Mouse (Mus musculus) hindbrain, embryonic 15.5 days (tissue): Measurements from ENCODE around the gene Ankrd33. TPM values are rescaled to one million over a fixed set of nuclear protein-coding genes. Genes with fewer than 3 reads are reported as not detected.
A peak's percentile ranks its signal among the peaks of the same experiment; 100 is the strongest.

Experiments used
- ATAC-seq: fragments of 200-750 bp; cut with Nextera tagmentation; 2 replicates; pipeline ENCODE4 v1.8.0; 2017; ENCODE audit warnings: low read depth, moderate number of reproducible peaks, moderate TSS enrichment; ENCODE audit not compliant: low FRiP score
- H3K27ac ChIP-seq: fragments of 300-500 bp; sonication (generic); replicated peaks from 2 replicates; pipeline ENCODE4 v1.5.1; 2015; ENCODE audit warnings: mild to moderate bottlenecking, inconsistent platforms
- H3K27me3 ChIP-seq: fragments of 300-500 bp; sonication (generic); 2 replicates; pipeline ENCODE4 v1.6.1; 2015; ENCODE audit warnings: control low read depth, inconsistent platforms
- H3K36me3 ChIP-seq: fragments of 300-500 bp; sonication (generic); 2 replicates; pipeline ENCODE4 v1.6.1; 2015; ENCODE audit warnings: control low read depth, inconsistent platforms
- H3K4me1 ChIP-seq: fragments of 300-500 bp; sonication (generic); replicated peaks from 2 replicates; pipeline ENCODE4 v1.6.1; 2015; ENCODE audit warnings: control low read depth, inconsistent platforms
- H3K4me2 ChIP-seq: fragments of 300-500 bp; sonication (generic); 2 replicates; pipeline ENCODE4 v1.6.1; 2015; ENCODE audit warnings: moderate library complexity, mild to moderate bottlenecking, inconsistent platforms
- H3K4me3 ChIP-seq: fragments of 300-500 bp; sonication (generic); 2 replicates; pipeline ENCODE4 v1.5.1; 2015; ENCODE audit warnings: mild to moderate bottlenecking, inconsistent platforms
- H3K9ac ChIP-seq: fragments of 300-500 bp; sonication (generic); 2 replicates; pipeline ENCODE4 v1.6.1; 2015; ENCODE audit warnings: inconsistent platforms
- H3K9me3 ChIP-seq: fragments of 300-500 bp; sonication (generic); 2 replicates; pipeline ENCODE4 v1.6.1; 2016; ENCODE audit warnings: control low read depth, inconsistent platforms
- WGBS: fragments of 180-500 bp; shearing (Covaris S2); methylation state at CpG from one replicate; pipeline ENCODE4 v1.1.7; 2015; 5-methylcytosine and 5-hydroxymethylcytosine counted together
- polyA plus RNA-seq: library from polyadenylated mRNA; unstranded; fragments of >200 nt; fragmentation: Nextera tagmentation; extraction: Ambion mirVana; gene quantifications from 2 replicates; pipeline ENCODE4 v1.2.1, GENCODE M21; 2015

Gene Ankrd33
- polyA plus RNA-seq, 1 experiment from 2014 or later: not detected

GRCm38 (mm10) chr15:101143494-101143893 is 27.9 kb downstream of the Ankrd33 start:
- no peaks in the 10 kb centered on the region for H3K9me3 ChIP-seq
- no peak overlapping the region for H3K9ac ChIP-seq
- no peak overlapping the region for H3K4me2 ChIP-seq
- ATAC-seq: no peak
- no peak overlapping the region for H3K4me3 ChIP-seq
- no peaks in the 10 kb centered on the region for H3K36me3 ChIP-seq
- 22% methylated on average over 8 of the region's 8 CpGs for WGBS
- H3K27me3 ChIP-seq: no peaks in the 10 kb centered on the region
- H3K4me1 ChIP-seq: peaks cover 35% of the 10 kb centered on the region
- no peak overlapping the region for H3K27ac ChIP-seq

GRCm38 (mm10) chr15:101144176-101144575 is 28.6 kb downstream of the Ankrd33 start:
- peaks cover 35% of the 10 kb centered on the region for H3K4me1 ChIP-seq
- no peak overlapping the region for H3K4me2 ChIP-seq

GRCm38 (mm10) chr15:101144779-101145178 is 29.2 kb downstream of the Ankrd33 start:
- no peak for ATAC-seq
- H3K9ac ChIP-seq: no peak overlapping the region
- 88% methylated on average over 8 of the region's 8 CpGs for WGBS
- H3K36me3 ChIP-seq: no peaks in the 10 kb centered on the region
- peaks cover 28% of the 10 kb centered on the region for H3K4me1 ChIP-seq
- H3K4me3 ChIP-seq: no peak overlapping the region
- no peak overlapping the region for H3K27ac ChIP-seq
- no peak overlapping the region for H3K4me2 ChIP-seq
- H3K9me3 ChIP-seq: no peaks in the 10 kb centered on the region
- no peaks in the 10 kb centered on the region for H3K27me3 ChIP-seq

More at GRCm38 (mm10) chr15:101144176-101144575, 28.6 kb downstream of the Ankrd33 start:
- Histone ChIP-seq H3K36me3 (no peaks in the 10 kb centered on the region), H3K9ac (no peak overlapping the region), H3K9me3 (no peaks in the 10 kb centered on the region), H3K27me3 (no peaks in the 10 kb centered on the region), H3K27ac (no peak overlapping the region), H3K4me3 (no peak overlapping the region)
- no peak for ATAC-seq
- WGBS: 85% methylated on average over 5 of the region's 5 CpGs

GRCm38 (mm10) chr15:101145424-101146099 is 30.0 kb downstream of the Ankrd33 start:
- WGBS: 10% methylated on average over 19 of the region's 19 CpGs
- 0 out of 2 replicates have a peak overlapping the region, but pooled peaks have one; percentile 9 for H3K4me3 ChIP-seq
- peaks cover 21% of the 10 kb centered on the region for H3K4me1 ChIP-seq
- peak overlapping the region; percentile 49 for H3K4me2 ChIP-seq
- H3K27me3 ChIP-seq: no peaks in the 10 kb centered on the region
- H3K27ac ChIP-seq: peak overlapping the region; percentile 52; the same call in 1 of the 2 replicates
- no peaks in the 10 kb centered on the region for H3K9me3 ChIP-seq
- no peaks in the 10 kb centered on the region for H3K36me3 ChIP-seq
- ATAC-seq: peak; percentile 94
- peak overlapping the region; percentile 23 for H3K9ac ChIP-seq

GRCm38 (mm10) chr15:101146100-101146965 is 30.8 kb downstream of the Ankrd33 start:
- peaks cover 17% of the 10 kb centered on the region for H3K4me1 ChIP-seq
- no peaks in the 10 kb centered on the region for H3K9me3 ChIP-seq
- ATAC-seq: no peak
- no peak overlapping the region for H3K4me2 ChIP-seq
- no peaks in the 10 kb centered on the region for H3K27me3 ChIP-seq
- no peak overlapping the region for H3K27ac ChIP-seq
- no peak overlapping the region for H3K9ac ChIP-seq
- H3K4me3 ChIP-seq: no peak overlapping the region
- WGBS: 69% methylated on average over 15 of the region's 15 CpGs
- H3K36me3 ChIP-seq: no peaks in the 10 kb centered on the region

- peaks cover 17% of the 10 kb centered on the region for H3K4me1 ChIP-seq
- no peak overlapping the region for H3K9ac ChIP-seq
- H3K4me3 ChIP-seq: no peak overlapping the region
- no peak for ATAC-seq
- WGBS: 70% methylated on average over 16 of the region's 16 CpGs
- H3K9me3 ChIP-seq: no peaks in the 10 kb centered on the region
- no peak overlapping the region for H3K27ac ChIP-seq
- H3K27me3 ChIP-seq: no peaks in the 10 kb centered on the region
- H3K4me2 ChIP-seq: no peak overlapping the region
- no peaks in the 10 kb centered on the region for H3K36me3 ChIP-seq
Measured at GRCm38 (mm10) chr15:101147115-101147909, 31.8 kb downstream of the Ankrd33 start.

- H3K36me3 ChIP-seq: no peaks in the 10 kb centered on the region
- no peak overlapping the region for H3K27ac ChIP-seq
- H3K27me3 ChIP-seq: no peaks in the 10 kb centered on the region
- no peaks in the 10 kb centered on the region for H3K9me3 ChIP-seq
- no peak overlapping the region for H3K9ac ChIP-seq
- no peak overlapping the region for H3K4me2 ChIP-seq
- no peak for ATAC-seq
- H3K4me3 ChIP-seq: no peak overlapping the region
- H3K4me1 ChIP-seq: peaks cover 17% of the 10 kb centered on the region
- 66% methylated on average over 6 of the region's 6 CpGs for WGBS
Measured at GRCm38 (mm10) chr15:101147910-101148273, 32.3 kb downstream of the Ankrd33 start.

- no peak overlapping the region for H3K27ac ChIP-seq
- H3K9me3 ChIP-seq: no peaks in the 10 kb centered on the region
- no peaks in the 10 kb centered on the region for H3K27me3 ChIP-seq
- H3K4me2 ChIP-seq: no peak overlapping the region
- H3K36me3 ChIP-seq: no peaks in the 10 kb centered on the region
- 83% methylated on average over 6 of the region's 6 CpGs for WGBS
- ATAC-seq: no peak
- peaks cover 11% of the 10 kb centered on the region for H3K4me1 ChIP-seq
- H3K4me3 ChIP-seq: no peak overlapping the region
- H3K9ac ChIP-seq: no peak overlapping the region
Measured at GRCm38 (mm10) chr15:101148604-101149003, 33.0 kb downstream of the Ankrd33 start.

- Histone ChIP-seq H3K27ac (no peak overlapping the region), H3K4me3 (no peak overlapping the region), H3K4me2 (no peak overlapping the region), H3K27me3 (no peaks in the 10 kb centered on the region), H3K36me3 (no peaks in the 10 kb centered on the region), H3K9me3 (no peaks in the 10 kb centered on the region), H3K4me1 (no peaks in the 10 kb centered on the region), H3K9ac (no peak overlapping the region)
- ATAC-seq: no peak
- WGBS: 77% methylated on average over 9 of the region's 9 CpGs
Measured at GRCm38 (mm10) chr15:101151409-101152261, 36.1 kb downstream of the Ankrd33 start.

- Histone ChIP-seq H3K27me3 (no peaks in the 10 kb centered on the region), H3K9me3 (no peaks in the 10 kb centered on the region), H3K27ac (no peak overlapping the region), H3K4me3 (no peak overlapping the region), H3K4me2 (no peak overlapping the region), H3K4me1 (peaks cover 4% of the 10 kb centered on the region; the same call in 1 of the 2 replicates), H3K9ac (no peak overlapping the region), H3K36me3 (no peaks in the 10 kb centered on the region)
- WGBS: 83% methylated on average over 7 of the region's 7 CpGs
- no peak for ATAC-seq
Measured at GRCm38 (mm10) chr15:101154700-101155616, 39.4 kb downstream of the Ankrd33 start.
